Comparison of ENCODE assay signal across 24 mouse cellular contexts in genomic region chr8:114140437-114140836, GRCm38 (mm10). TPM values are rescaled to one million over a fixed set of nuclear protein-coding genes. Genes with fewer than 3 reads are reported as not detected.
A peak's percentile ranks its signal among the peaks of the same experiment; 100 is the strongest.
DNase-seq lines count a peak whose midpoint lies in the region; ATAC-seq and TF ChIP-seq lines count a peak whose summit lies in the region.
"Had no signal": no experiment of that assay in that cellular context is flagged by ENCODE, and none has a peak within 500 bp of the region (broad histone marks: within the 10 kb centered on the region; RNA-seq: fewer than 3 reads in every experiment).

No protein-coding gene starts in this region.

- no peak overlapping the region for H3K4me2 ChIP-seq in liver, postnatal 0 days (ENCODE audit: low read depth, low read length)
- H3K4me2 ChIP-seq in heart, embryonic 11.5 days: no peak overlapping the region
- H3K4me2 ChIP-seq: embryonic facial prominence, embryonic 12.5 days; forebrain, embryonic 13.5 days; forebrain, embryonic 15.5 days had no signal

- DNase-seq in adrenal gland, adult 2 months: peak; percentile 8
- DNase-seq in adrenal gland, postnatal 14 days: no peak
- peak; percentile 50 for DNase-seq in liver, adult 2 months (ENCODE audit: extremely low read depth, low read depth, low spot score)
- no peak for DNase-seq in liver, postnatal 0 days
- peak; percentile 13 for DNase-seq in lung, postnatal 36 days
- no peak for DNase-seq in lung, adult 18-20 months
- DNase-seq: adrenal gland, postnatal 25 days; B cell, adult 2 months; cerebellum, adult 11-12 months; cerebellum, adult 2 months; cerebellum, adult 9-10 months; cerebellum, postnatal 10 days; cerebellum, postnatal 25 days; forebrain, postnatal 0 days had no signal

- peaks cover 74% of the 10 kb centered on the region for H3K36me3 ChIP-seq in liver, adult 2 months (ENCODE audit: control insufficient read depth, insufficient read depth, low read length)
- no peaks in the 10 kb centered on the region for H3K36me3 ChIP-seq in liver, postnatal 0 days (replicated peaks; ENCODE audit: insufficient read depth, low read length)
- H3K36me3 ChIP-seq in heart, embryonic 11.5 days (ENCODE audit: control insufficient read depth, insufficient read depth, low read length): no peaks in the 10 kb centered on the region
- H3K36me3 ChIP-seq: embryonic facial prominence, embryonic 10.5 days; embryonic facial prominence, embryonic 12.5 days; forebrain, embryonic 15.5 days; G1E had no signal

- no peak for TF ChIP-seq EP300 in liver, postnatal 0 days (IDR thresholded peaks at IDR 0.05; ENCODE audit: low read depth)

- no peak for ATAC-seq in liver, postnatal 0 days
- ATAC-seq in heart, embryonic 11.5 days (replicated peaks; ENCODE audit: insufficient number of reproducible peaks, low FRiP score, low TSS enrichment): no peak
- ATAC-seq: activated CD4-positive, CD25-positive, alpha-beta regulatory T cell, adult 4 months; CD4-positive, CD25-positive, alpha-beta regulatory T cell, adult 4 months; forebrain, embryonic 13.5 days; forebrain, embryonic 15.5 days; forebrain, postnatal 0 days; Patski had no signal

- 0 out of 2 replicates have a peak overlapping the region, but pooled peaks have one; percentile 21 for H3K4me3 ChIP-seq in liver, adult 2 months (ENCODE audit: insufficient read depth, low read depth, low read length)
- no peak overlapping the region for H3K4me3 ChIP-seq in liver, postnatal 0 days (ENCODE audit: low read depth, low read length)
- no peak overlapping the region for H3K4me3 ChIP-seq in heart, embryonic 11.5 days (ENCODE audit: low read depth, low read length)
- H3K4me3 ChIP-seq: embryonic facial prominence, embryonic 10.5 days; embryonic facial prominence, embryonic 12.5 days; forebrain, embryonic 13.5 days; forebrain, embryonic 15.5 days had no signal

- peak overlapping the region; percentile 17; the same call in 1 of the 2 replicates for H3K9ac ChIP-seq in liver, adult 2 months (ENCODE audit: low read depth, low read length)
- H3K9ac ChIP-seq in liver, postnatal 0 days (replicated peaks): no peak overlapping the region
- no peak overlapping the region for H3K9ac ChIP-seq in heart, embryonic 11.5 days (ENCODE audit: low read depth, low read length)
- H3K9ac ChIP-seq: embryonic facial prominence, embryonic 12.5 days; forebrain, embryonic 13.5 days; forebrain, embryonic 15.5 days; forebrain, postnatal 0 days had no signal

- no peak for TF ChIP-seq CTCF in liver, adult 2 months (IDR thresholded peaks at IDR 0.05; ENCODE audit: low read depth, low read length)
- no peak for TF ChIP-seq CTCF in liver, postnatal 0 days (IDR thresholded peaks at IDR 0.05; ENCODE audit: low read depth)

- TF ChIP-seq POLR2A in liver, adult 2 months (IDR thresholded peaks at IDR 0.05; ENCODE audit: extremely low read depth, insufficient read depth, low read length): no peak

- peak overlapping the region; percentile 25; the same call in 1 of the 2 replicates for H3K27ac ChIP-seq in liver, adult 2 months (replicated peaks; ENCODE audit: insufficient read depth, low read depth, low read length)
- H3K27ac ChIP-seq in liver, postnatal 0 days (ENCODE audit: low read depth): no peak overlapping the region
- H3K27ac ChIP-seq in heart, embryonic 11.5 days (ENCODE audit: low read depth, low read length): no peak overlapping the region
- H3K27ac ChIP-seq: embryonic facial prominence, embryonic 10.5 days; embryonic facial prominence, embryonic 12.5 days; forebrain, embryonic 13.5 days; forebrain, embryonic 15.5 days had no signal

- WGBS in liver, adult 2 months: 10% methylated on average over 2 of the region's 2 CpGs
- WGBS in liver, postnatal 0 days (ENCODE audit: insufficient replicate concordance): 36% methylated on average over 2 of the region's 2 CpGs
- WGBS in heart, embryonic 11.5 days (ENCODE audit: insufficient replicate concordance): 78% methylated on average over 2 of the region's 2 CpGs

- H3K4me1 ChIP-seq in liver, adult 2 months (ENCODE audit: control insufficient read depth, insufficient read depth, low read length): peaks cover 29% of the 10 kb centered on the region
- H3K4me1 ChIP-seq in liver, postnatal 0 days (ENCODE audit: insufficient read depth): peaks cover 12% of the 10 kb centered on the region; the same call in 1 of the 2 replicates
- H3K4me1 ChIP-seq in heart, embryonic 11.5 days (ENCODE audit: control insufficient read depth, insufficient read depth, low read length): 0 out of 2 replicates have a peak, but pooled peaks cover 3% of the 10 kb centered on the region
- H3K4me1 ChIP-seq: embryonic facial prominence, embryonic 10.5 days; embryonic facial prominence, embryonic 12.5 days; forebrain, embryonic 13.5 days; forebrain, embryonic 15.5 days had no signal

- H3K27me3 ChIP-seq in liver, adult 2 months (ENCODE audit: control insufficient read depth, insufficient read depth, low read length): no peaks in the 10 kb centered on the region
- H3K27me3 ChIP-seq in liver, postnatal 0 days (ENCODE audit: insufficient read depth, low read length): no peaks in the 10 kb centered on the region
- no peaks in the 10 kb centered on the region for H3K27me3 ChIP-seq in heart, embryonic 11.5 days (ENCODE audit: control insufficient read depth, insufficient read depth, low read length)
- H3K27me3 ChIP-seq: CH12.LX; embryonic facial prominence, embryonic 12.5 days; forebrain, embryonic 13.5 days; forebrain, embryonic 15.5 days; Patski had no signal

- no peaks in the 10 kb centered on the region for H3K9me3 ChIP-seq in liver, postnatal 0 days (ENCODE audit: low read length)
- H3K9me3 ChIP-seq in heart, embryonic 11.5 days (replicated peaks; ENCODE audit: control insufficient read depth, low read length): no peaks in the 10 kb centered on the region
- H3K9me3 ChIP-seq: embryonic facial prominence, embryonic 10.5 days; embryonic facial prominence, embryonic 12.5 days; forebrain, embryonic 13.5 days; forebrain, embryonic 15.5 days had no signal

- peaks cover 10% of the 10 kb centered on the region; the same call in 1 of the 2 replicates for H3K79me2 ChIP-seq in liver, adult 2 months (ENCODE audit: control insufficient read depth, insufficient read depth, low read length)

RNA-seq across cellular contexts. Expression of gene Nudt7, which starts 7.1 kb away (rescaled TPM):
- 10 to 100 TPM; 58.7 to 77.9 TPM for total RNA-seq in adrenal gland, adult 2 months (2021)
- polyA plus RNA-seq in adrenal gland, adult 2 months (2012; rRNA removed): 12.8 and 13.8 TPM in 2 replicates
- 77.9 and 82.2 TPM in 2 replicates for total RNA-seq in adrenal gland, postnatal 14 days (2021)
- total RNA-seq in liver, adult 2 months (2014; rRNA removed): 221 and 394 TPM in 2 replicates
- 233 and 293 TPM in 2 replicates for polyA plus RNA-seq in liver, adult 2 months (2012; rRNA removed)
- 42.4 and 42.7 TPM in 2 replicates for polyA plus RNA-seq in liver, postnatal 0 days (2015; fragmentation: Nextera tagmentation; extraction: Ambion mirVana)
- 24.8 and 27.4 TPM in 2 replicates for polyA plus RNA-seq in heart, embryonic 11.5 days (2014; fragmentation: Nextera tagmentation; extraction: Ambion mirVana)
- polyA plus RNA-seq: G1E had no signal

Comparison
In these comparisons a context has a peak if more than half of its experiments do, and no peak if none do; other contexts are left out.
1. DNase-seq: peak in adrenal gland, adult 2 months (single experiment), liver, adult 2 months (single experiment) and lung, postnatal 36 days (single experiment); none in adrenal gland, postnatal 14 days (single experiment), liver, postnatal 0 days (single experiment) and lung, adult 18-20 months (0 of 2).